Mouse (Mus musculus) hindbrain, embryonic 10.5 days (tissue): ENCODE results near the gene Mmp21. TPM values are rescaled to one million over a fixed set of nuclear protein-coding genes. Genes with fewer than 3 reads are reported as not detected.

ENCODE experiments used
- DNase-seq: peaks from one replicate; pipeline ENCODE4 v3.0.0-alpha.2; 2017; ENCODE audit warnings: low spot score
- H3K27ac ChIP-seq: fragments of 300-500 bp; sonication (generic); 2 replicates; pipeline ENCODE4 v1.5.1; 2016; ENCODE audit warnings: mild to moderate bottlenecking, moderate library complexity
- H3K27me3 ChIP-seq: fragments of 300-500 bp; sonication (generic); 2 replicates; pipeline ENCODE4 v1.6.1; 2016; ENCODE audit warnings: mild to moderate bottlenecking; ENCODE audit not compliant: poor library complexity, insufficient read depth, severe bottlenecking
- H3K36me3 ChIP-seq: fragments of 300-500 bp; sonication (generic); 2 replicates; pipeline ENCODE4 v1.6.1; 2016; ENCODE audit warnings: mild to moderate bottlenecking, moderate library complexity
- H3K4me1 ChIP-seq: fragments of 300-500 bp; sonication (generic); replicated peaks from 2 replicates; pipeline ENCODE4 v1.6.1; 2016; ENCODE audit warnings: mild to moderate bottlenecking
- H3K4me3 ChIP-seq: fragments of 300-500 bp; sonication (generic); 2 replicates; pipeline ENCODE4 v1.5.1; 2016; ENCODE audit warnings: mild to moderate bottlenecking, moderate library complexity
- H3K9me3 ChIP-seq: fragments of 300-500 bp; sonication (generic); 2 replicates; pipeline ENCODE4 v1.6.1; 2016; ENCODE audit warnings: mild to moderate bottlenecking, moderate library complexity
- WGBS: fragments of 180-500 bp; shearing (Covaris S2); methylation state at CpG from one replicate; pipeline ENCODE4 v1.1.7; 2016; 5-methylcytosine and 5-hydroxymethylcytosine counted together
- polyA plus RNA-seq: library from polyadenylated mRNA; unstranded; fragments of >200 nt; fragmentation: Nextera tagmentation; extraction: Ambion mirVana; gene quantifications from 2 replicates; pipeline ENCODE4 v1.2.1, GENCODE M21; 2016

The Mmp21 gene
- polyA plus RNA-seq, 1 experiment from 2014 or later: not detected

- 92% methylated on average over 13 of the region's 13 CpGs for WGBS
- H3K27me3 ChIP-seq: no peaks in the 10 kb centered on the region
- H3K36me3 ChIP-seq: peaks cover 48% of the 10 kb centered on the region
- H3K9me3 ChIP-seq: no peaks in the 10 kb centered on the region
- H3K27ac ChIP-seq: no peak overlapping the region
- peak overlapping the region; percentile 87; the same call in 1 of the 2 replicates for H3K4me3 ChIP-seq
- H3K4me1 ChIP-seq: peaks cover 16% of the 10 kb centered on the region
- no peak for DNase-seq
Measured at GRCm38 (mm10) chr7:133638821-133639220, 41.0 kb downstream of the Mmp21 start.

- Histone ChIP-seq H3K27me3 (no peaks in the 10 kb centered on the region), H3K27ac (peak overlapping the region; percentile 97), H3K36me3 (peaks cover 43% of the 10 kb centered on the region), H3K9me3 (no peaks in the 10 kb centered on the region), H3K4me3 (peak overlapping the region; percentile 87), H3K4me1 (peaks cover 16% of the 10 kb centered on the region)
- 16% methylated on average over 13 of the region's 13 CpGs for WGBS
- DNase-seq: no peak
Measured at GRCm38 (mm10) chr7:133638306-133638705, 41.6 kb downstream of the Mmp21 start.

GRCm38 (mm10) chr7:133637361-133638305, 42.2 kb downstream of the Mmp21 start, which contains the start of gene Edrf1:
Edrf1 (plus strand) TSS chr7:133637543.
- Histone ChIP-seq H3K4me1 (peaks cover 16% of the 10 kb centered on the region), H3K27me3 (no peaks in the 10 kb centered on the region), H3K36me3 (peaks cover 37% of the 10 kb centered on the region), H3K9me3 (no peaks in the 10 kb centered on the region), H3K27ac (peak within 1 kb of the TSS; percentile 97), H3K4me3 (peak within 1 kb of the TSS; percentile 87)
- peak; percentile 99 for DNase-seq
- WGBS: under 1% methylated on average over 81 of the region's 81 CpGs

GRCm38 (mm10) chr7:133636738-133637352, 43.0 kb downstream of the Mmp21 start:
- peak; percentile 89 for DNase-seq
- WGBS: 2% methylated on average over 21 of the region's 21 CpGs
- Histone ChIP-seq H3K4me3 (peak overlapping the region; percentile 87), H3K36me3 (peaks cover 29% of the 10 kb centered on the region), H3K27me3 (no peaks in the 10 kb centered on the region), H3K9me3 (no peaks in the 10 kb centered on the region), H3K27ac (peak overlapping the region; percentile 97), H3K4me1 (peaks cover 16% of the 10 kb centered on the region)

GRCm38 (mm10) chr7:133634932-133635650, 44.8 kb downstream of the Mmp21 start:
- H3K27ac ChIP-seq: no peak overlapping the region
- WGBS: 60% methylated on average over 10 of the region's 12 CpGs
- DNase-seq: peak; percentile 29

GRCm38 (mm10) chr7:133632476-133632875, 47.4 kb downstream of the Mmp21 start:
- no peaks in the 10 kb centered on the region for H3K27me3 ChIP-seq
- no peaks in the 10 kb centered on the region for H3K9me3 ChIP-seq
- H3K4me1 ChIP-seq: peaks cover 5% of the 10 kb centered on the region
- no peak overlapping the region for H3K27ac ChIP-seq
- no peak overlapping the region for H3K4me3 ChIP-seq
- DNase-seq: peak; percentile 64
- H3K36me3 ChIP-seq: no peaks in the 10 kb centered on the region
- WGBS: 23% methylated on average over 2 of the region's 2 CpGs

More at GRCm38 (mm10) chr7:133634932-133635650, 44.8 kb downstream of the Mmp21 start:
- Histone ChIP-seq H3K9me3 (no peaks in the 10 kb centered on the region), H3K36me3 (peaks cover 11% of the 10 kb centered on the region), H3K4me1 (peaks cover 16% of the 10 kb centered on the region), H3K27me3 (no peaks in the 10 kb centered on the region), H3K4me3 (no peak overlapping the region)

- DNase-seq: no peak
- 81% methylated on average over 5 of the region's 5 CpGs for WGBS
- H3K4me3 ChIP-seq: no peak overlapping the region
- no peaks in the 10 kb centered on the region for H3K36me3 ChIP-seq
- H3K27ac ChIP-seq: no peak overlapping the region
- H3K9me3 ChIP-seq: no peaks in the 10 kb centered on the region
- H3K4me1 ChIP-seq: peaks cover 13% of the 10 kb centered on the region
- no peaks in the 10 kb centered on the region for H3K27me3 ChIP-seq
Measured at GRCm38 (mm10) chr7:133630821-133631220, 49.0 kb downstream of the Mmp21 start.

GRCm38 (mm10) chr7:133627184-133627936, 52.5 kb downstream of the Mmp21 start:
- DNase-seq: peak; percentile 34
- peak overlapping the region; percentile 64 for H3K27ac ChIP-seq
- H3K4me3 ChIP-seq: no peak overlapping the region
- H3K4me1 ChIP-seq: peaks cover 13% of the 10 kb centered on the region
- H3K9me3 ChIP-seq: no peaks in the 10 kb centered on the region
- H3K27me3 ChIP-seq: no peaks in the 10 kb centered on the region
- H3K36me3 ChIP-seq: no peaks in the 10 kb centered on the region
- WGBS: 39% methylated on average over 14 of the region's 14 CpGs

Other genes starting within 250 kb of the Mmp21 start
- gene Tex36, start 77.9 kb downstream of the Mmp21 start, polyA plus RNA-seq: 0.16 TPM in 1 of 2 replicates, not detected in the other
- gene Edrf1, start 42.5 kb downstream of the Mmp21 start, polyA plus RNA-seq: 23.0 and 28.3 TPM in 2 replicates
- gene Bccip, start 29.3 kb upstream of the Mmp21 start, polyA plus RNA-seq: 135 and 167 TPM in 2 replicates
- 33.7 and 39.0 TPM in 2 replicates for gene Uros, start 30.0 kb upstream of the Mmp21 start, polyA plus RNA-seq
- gene Fank1, start 96.8 kb upstream of the Mmp21 start, polyA plus RNA-seq: 1.4 and 3.0 TPM in 2 replicates
- 51.0 and 51.1 TPM in 2 replicates for gene Dhx32, start 102.7 kb upstream of the Mmp21 start, polyA plus RNA-seq